Mouse (Mus musculus) heart, embryonic 16.5 days (tissue): ENCODE data around the gene Rab43. TPM values are rescaled to one million over a fixed set of nuclear protein-coding genes. Genes with fewer than 3 reads are reported as not detected.

Source experiments
- ATAC-seq: fragments of 200-750 bp; cut with Nextera tagmentation; replicated peaks from 2 replicates; pipeline ENCODE4 v1.8.0; 2017; ENCODE audit warnings: moderate number of reproducible peaks; ENCODE audit not compliant: insufficient read depth, low FRiP score; ENCODE audit errors: extremely low read depth
- H3K27ac ChIP-seq: fragments of 300-500 bp; sonication (generic); 2 replicates; pipeline ENCODE4 v1.5.1; 2014; ENCODE audit warnings: mild to moderate bottlenecking, low read length, control low read depth, moderate library complexity
- H3K27me3 ChIP-seq: fragments of 300-500 bp; sonication (generic); 2 replicates; pipeline ENCODE4 v1.6.1; 2014; ENCODE audit warnings: low read length, mixed read lengths; ENCODE audit not compliant: control insufficient read depth, insufficient read depth
- H3K36me3 ChIP-seq: fragments of 300-500 bp; sonication (generic); 2 replicates; pipeline ENCODE4 v1.6.1; 2014; ENCODE audit not compliant: control insufficient read depth, insufficient read depth
- H3K4me1 ChIP-seq: fragments of 300-500 bp; sonication (generic); 2 replicates; pipeline ENCODE4 v1.6.1; 2014; ENCODE audit warnings: low read length, mixed read lengths; ENCODE audit not compliant: control insufficient read depth, insufficient read depth
- H3K4me2 ChIP-seq: fragments of 300-500 bp; sonication (generic); 2 replicates; pipeline ENCODE4 v1.6.1; 2014; ENCODE audit warnings: low read depth, mild to moderate bottlenecking, control low read depth, low read length
- H3K4me3 ChIP-seq: fragments of 300-500 bp; sonication (generic); 2 replicates; pipeline ENCODE4 v1.5.1; 2014; ENCODE audit warnings: mild to moderate bottlenecking, control low read depth, low read length
- H3K9ac ChIP-seq: fragments of 300-500 bp; sonication (generic); 2 replicates; pipeline ENCODE4 v1.6.1; 2014; ENCODE audit warnings: low read length, control low read depth
- H3K9me3 ChIP-seq: fragments of 300-500 bp; sonication (generic); replicated peaks from 2 replicates; pipeline ENCODE4 v1.6.1; 2016; ENCODE audit warnings: low read length; ENCODE audit not compliant: control insufficient read depth
- WGBS: fragments of 180-500 bp; shearing (Covaris S2); extraction: QIAGEN DNeasy Blood & Tissue Kit; methylation state at CpG from one replicate; pipeline ENCODE4 v1.1.7; 2014; 5-methylcytosine and 5-hydroxymethylcytosine counted together
- polyA plus RNA-seq: library from polyadenylated mRNA; unstranded; fragments of >200 nt; fragmentation: Nextera tagmentation; extraction: Ambion mirVana; gene quantifications from 2 replicates; pipeline ENCODE4 v1.2.1, GENCODE M21; 2015

The Rab43 gene
- polyA plus RNA-seq, 1 experiment from 2014 or later, result 10.1 TPM

DNA sequence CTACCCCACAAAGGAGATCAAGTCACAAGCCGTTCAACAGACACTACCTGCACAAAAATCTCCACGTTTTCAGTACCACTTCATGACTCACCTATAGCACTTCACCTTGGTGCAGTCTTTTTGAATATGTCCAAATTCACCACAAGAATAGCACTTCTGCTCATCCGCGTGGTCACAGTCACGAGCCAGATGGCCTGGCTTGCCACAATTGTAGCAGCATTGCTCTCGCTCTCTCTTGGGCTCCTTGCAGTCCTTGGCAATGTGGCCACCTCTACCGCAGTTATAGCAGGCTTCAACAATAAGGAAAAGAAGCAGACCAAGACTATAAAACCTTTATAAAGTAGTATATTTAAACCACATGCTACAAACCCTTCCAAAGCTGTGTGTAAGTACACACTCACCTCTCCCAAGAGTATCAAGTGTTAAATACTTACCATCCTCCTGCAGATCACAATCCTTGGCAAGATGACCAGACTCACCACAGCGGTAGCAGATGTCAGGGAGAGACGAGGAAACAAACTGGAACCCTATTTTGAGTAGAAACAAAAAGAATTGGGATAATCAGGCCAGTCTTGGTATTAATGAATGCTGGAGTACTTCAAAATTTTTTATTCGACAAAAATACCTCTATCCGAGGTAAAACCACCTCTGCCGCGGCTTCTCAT, 33.2 kb upstream of the Rab43 start:
- ATAC-seq, result no peak
- peaks cover 40% of the 10 kb centered on the region for H3K36me3 ChIP-seq
- 91% methylated on average over 13 of the region's 13 CpGs for WGBS

DNA sequence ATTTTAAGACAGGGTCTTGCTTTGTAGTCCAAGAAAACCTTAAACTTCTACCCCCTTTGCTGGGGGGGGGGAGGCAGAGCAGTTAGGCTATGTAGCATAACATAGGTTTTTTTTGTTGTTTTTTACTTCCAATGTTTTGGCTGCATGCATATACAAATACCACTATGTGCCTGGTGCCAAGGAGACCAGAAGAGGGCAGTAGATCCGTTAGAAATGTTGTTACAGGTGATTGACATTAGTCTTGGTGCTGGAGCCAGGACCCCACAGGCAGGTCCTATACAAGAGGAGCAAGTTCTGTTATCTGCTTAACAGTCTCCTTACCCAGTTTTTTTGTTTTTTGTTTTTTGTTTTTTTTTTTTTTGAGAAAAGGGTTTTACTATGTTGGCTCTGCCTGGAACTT, 30.3 kb upstream of the Rab43 start:
- no peaks in the 10 kb centered on the region for H3K27me3 ChIP-seq
- H3K4me1 ChIP-seq, result peaks cover 16% of the 10 kb centered on the region
- ATAC-seq, result no peak
- 19% methylated on average over 1 of the region's 1 CpGs for WGBS
- H3K4me3 ChIP-seq, result no peak overlapping the region
- no peaks in the 10 kb centered on the region for H3K9me3 ChIP-seq
- no peak overlapping the region for H3K9ac ChIP-seq
- H3K36me3 ChIP-seq, result peaks cover 34% of the 10 kb centered on the region
- H3K27ac ChIP-seq, result no peak overlapping the region
- no peak overlapping the region for H3K4me2 ChIP-seq

More for the DNA sequence above, 33.2 kb upstream of the Rab43 start:
- Histone ChIP-seq H3K27ac (no peak overlapping the region), H3K4me1 (peaks cover 22% of the 10 kb centered on the region), H3K4me2 (no peak overlapping the region), H3K27me3 (no peaks in the 10 kb centered on the region), H3K9ac (no peak overlapping the region), H3K9me3 (no peaks in the 10 kb centered on the region), H3K4me3 (no peak overlapping the region)

DNA sequence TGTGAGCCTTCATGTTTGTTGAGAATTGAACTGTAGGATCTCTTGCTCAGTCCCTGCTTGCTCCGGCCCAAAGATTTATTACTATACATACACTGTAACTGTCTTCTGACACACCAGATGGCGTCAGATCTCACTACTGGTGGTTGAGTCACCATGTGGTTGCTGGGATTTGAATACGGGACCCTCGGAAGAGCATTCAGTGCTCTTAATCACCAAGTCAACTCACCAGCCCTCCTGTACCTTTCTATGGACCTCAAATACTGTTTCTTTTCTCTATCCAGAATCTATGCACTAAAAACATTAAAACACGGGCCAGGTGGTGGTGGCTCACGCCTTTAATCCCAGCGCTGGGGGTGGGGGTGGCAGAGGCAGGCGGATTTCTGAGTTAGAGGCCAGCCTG, 29.7 kb upstream of the Rab43 start:
- peaks cover 34% of the 10 kb centered on the region for H3K36me3 ChIP-seq
- no peak for ATAC-seq
- WGBS, result 79% methylated on average over 8 of the region's 8 CpGs

DNA sequence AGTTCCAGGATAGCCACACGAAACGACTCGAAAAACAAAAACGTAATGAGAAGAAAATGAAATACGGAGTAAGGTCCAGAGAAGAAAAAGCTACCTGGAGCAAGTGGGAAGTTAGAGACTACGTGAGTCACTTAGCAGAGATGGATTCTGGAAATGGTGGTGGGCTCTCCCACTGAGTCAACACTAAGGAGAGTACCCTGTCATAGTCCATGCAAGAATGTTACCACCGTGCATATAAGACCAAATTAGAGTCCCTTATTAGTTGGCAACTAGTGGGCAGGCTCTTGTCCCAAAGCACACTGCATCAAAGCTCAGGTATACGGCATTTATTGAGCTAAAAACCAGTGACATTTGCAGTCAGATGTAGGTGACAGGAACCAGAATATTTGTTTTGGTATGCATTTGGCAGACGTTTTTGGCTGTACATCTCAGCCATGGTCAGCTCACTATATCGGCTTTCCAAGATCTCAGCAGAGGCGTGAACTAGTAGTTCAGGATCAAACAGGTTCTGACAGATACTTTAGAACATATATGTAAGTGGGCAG, 27.9 kb upstream of the Rab43 start:
- 57% methylated on average over 11 of the region's 11 CpGs for WGBS
- H3K27me3 ChIP-seq, result no peaks in the 10 kb centered on the region
- no peak overlapping the region for H3K4me3 ChIP-seq
- no peaks in the 10 kb centered on the region for H3K9me3 ChIP-seq
- peak overlapping the region; percentile 91; the same call in 1 of the 2 replicates for H3K27ac ChIP-seq
- no peak overlapping the region for H3K4me2 ChIP-seq
- peaks cover 8% of the 10 kb centered on the region for H3K4me1 ChIP-seq
- peaks cover 27% of the 10 kb centered on the region for H3K36me3 ChIP-seq
- no peak for ATAC-seq
- H3K9ac ChIP-seq, result no peak overlapping the region

More for the DNA sequence above, 29.7 kb upstream of the Rab43 start:
- no peak overlapping the region for H3K27ac ChIP-seq
- no peaks in the 10 kb centered on the region for H3K27me3 ChIP-seq
- H3K4me1 ChIP-seq, result peaks cover 10% of the 10 kb centered on the region
- H3K4me2 ChIP-seq, result no peak overlapping the region
- H3K4me3 ChIP-seq, result no peak overlapping the region
- no peak overlapping the region for H3K9ac ChIP-seq
- no peaks in the 10 kb centered on the region for H3K9me3 ChIP-seq

DNA sequence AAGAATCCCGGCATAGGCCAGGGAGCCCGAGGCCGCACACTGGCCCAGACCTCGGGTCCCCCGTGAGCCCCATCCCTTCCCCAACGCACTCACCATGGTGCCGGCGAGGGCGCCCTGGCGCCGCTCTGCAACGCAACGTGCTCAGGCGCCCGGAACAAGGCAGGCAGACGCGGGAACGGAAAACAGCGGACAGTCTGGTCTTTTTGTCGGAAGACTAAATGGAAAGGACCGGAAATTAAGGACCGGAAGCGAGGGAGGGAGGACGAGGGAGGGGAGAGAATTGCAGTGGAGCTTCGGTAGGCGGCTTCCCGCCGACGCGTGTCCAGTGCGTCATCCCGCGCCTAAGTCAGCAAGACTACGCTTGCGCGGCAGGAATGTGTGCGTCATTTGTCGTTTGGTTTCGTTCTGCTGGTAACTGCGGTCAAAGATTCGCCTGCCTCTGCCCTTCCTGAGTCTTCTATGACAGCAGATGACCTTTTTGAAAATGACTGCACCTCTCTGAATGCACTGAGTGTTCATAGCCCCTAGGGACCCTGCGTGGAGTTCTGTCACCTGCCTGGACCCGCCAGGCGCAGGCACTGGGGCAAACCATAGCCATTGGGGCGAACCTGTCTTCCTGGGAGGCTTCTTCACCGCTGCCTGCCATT, 26.7 kb upstream of the Rab43 start, which contains the start of gene Isy1:
Gene Isy1, minus strand, starts transcription at position 248 of the 647 bp plus-strand sequence.
- Histone ChIP-seq H3K4me3 (peak within 1 kb of the TSS; percentile 81), H3K9me3 (no peaks in the 10 kb centered on the region), H3K9ac (peak within 1 kb of the TSS; percentile 83), H3K4me1 (peaks cover 8% of the 10 kb centered on the region), H3K4me2 (peak within 1 kb of the TSS; percentile 78), H3K36me3 (peaks cover 26% of the 10 kb centered on the region), H3K27me3 (no peaks in the 10 kb centered on the region), H3K27ac (peak within 1 kb of the TSS; percentile 91)
- WGBS, result under 1% methylated on average over 46 of the region's 46 CpGs
- ATAC-seq, result peak; percentile 97

DNA sequence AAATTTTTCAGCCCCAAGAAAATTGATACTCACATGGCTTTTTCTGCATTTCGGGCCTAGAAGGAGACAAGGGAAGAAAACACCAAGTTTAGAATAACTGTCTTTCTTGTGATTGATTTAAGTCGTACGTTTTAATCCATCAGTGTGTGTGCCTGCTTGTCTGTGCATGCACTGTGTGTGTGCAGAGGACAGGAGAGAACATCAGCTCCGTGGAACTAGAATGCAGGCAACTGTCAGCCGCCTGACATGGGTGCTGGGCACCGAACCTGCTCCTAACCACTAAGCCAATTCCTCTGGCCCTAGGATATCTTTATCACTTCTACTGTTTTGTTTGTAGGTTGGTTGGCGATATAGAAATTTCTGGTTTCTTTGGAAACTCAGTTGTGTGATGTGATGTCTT, 23.7 kb upstream of the Rab43 start, which contains the start of gene Gm45140:
Gene Gm45140, minus strand, starts transcription at position 101 of the 400 bp plus-strand sequence.
- WGBS, result 91% methylated on average over 7 of the region's 7 CpGs

DNA sequence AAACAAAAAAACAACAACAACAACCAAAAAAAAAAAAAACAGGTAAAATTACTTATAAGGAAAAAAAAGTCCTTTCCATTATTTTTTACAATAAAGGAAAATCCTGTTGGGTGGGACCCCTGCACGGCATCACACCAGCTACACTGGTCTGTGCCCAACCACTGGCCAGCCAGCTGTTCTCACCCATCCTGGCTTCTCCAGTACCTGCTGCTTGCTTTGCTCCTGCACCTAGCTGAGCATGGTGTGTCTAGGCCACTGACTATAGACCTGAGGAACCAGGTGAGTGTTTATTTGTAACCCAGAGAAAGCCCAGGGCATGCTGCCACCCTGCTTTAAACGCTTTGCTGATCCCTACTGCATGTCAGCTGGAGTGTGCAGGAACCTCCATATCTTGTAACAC, 8.4 kb upstream of the Rab43 start:
- Histone ChIP-seq H3K4me3 (no peak overlapping the region), H3K4me2 (no peak overlapping the region), H3K36me3 (peaks cover 63% of the 10 kb centered on the region), H3K9me3 (no peaks in the 10 kb centered on the region), H3K4me1 (no peaks in the 10 kb centered on the region), H3K27me3 (no peaks in the 10 kb centered on the region), H3K27ac (no peak overlapping the region), H3K9ac (no peak overlapping the region)
- no peak for ATAC-seq
- WGBS, result 90% methylated on average over 2 of the region's 2 CpGs

More for the DNA sequence above, 23.7 kb upstream of the Rab43 start, which contains the start of gene Gm45140:
- H3K4me2 ChIP-seq, result no peak within 1 kb of the TSS
- H3K4me1 ChIP-seq, result peaks cover 8% of the 10 kb centered on the region
- no peak within 1 kb of the TSS for H3K4me3 ChIP-seq
- H3K9me3 ChIP-seq, result no peaks in the 10 kb centered on the region
- peaks cover 13% of the 10 kb centered on the region for H3K36me3 ChIP-seq
- no peak within 1 kb of the TSS for H3K27ac ChIP-seq
- no peaks in the 10 kb centered on the region for H3K27me3 ChIP-seq
- no peak for ATAC-seq
- no peak within 1 kb of the TSS for H3K9ac ChIP-seq

DNA sequence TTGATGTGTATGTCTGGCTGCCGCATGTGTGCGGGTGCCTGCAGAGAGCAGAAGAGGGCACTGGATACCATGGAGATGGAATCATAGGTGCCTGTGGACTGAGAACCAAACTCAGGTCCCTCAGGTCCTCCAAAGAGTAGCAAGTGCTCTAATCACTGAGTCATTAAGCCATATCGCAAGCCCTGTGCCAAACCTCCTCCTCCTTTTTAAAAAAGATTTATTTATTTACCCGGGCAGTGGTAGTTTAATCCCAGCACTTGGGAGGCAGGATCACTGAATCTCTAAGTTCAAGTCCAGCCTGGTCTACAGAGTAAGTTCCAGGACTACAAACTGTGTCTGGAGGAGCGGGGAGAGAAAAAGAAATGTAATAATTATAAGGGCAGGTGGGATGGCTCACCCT, 2.5 kb upstream of the Rab43 start:
- H3K27ac ChIP-seq, result no peak overlapping the region
- H3K4me3 ChIP-seq, result no peak overlapping the region
- no peak overlapping the region for H3K4me2 ChIP-seq
- no peak overlapping the region for H3K9ac ChIP-seq
- WGBS, result 90% methylated on average over 5 of the region's 5 CpGs
- ATAC-seq, result no peak
- H3K36me3 ChIP-seq, result peaks cover 28% of the 10 kb centered on the region
- H3K4me1 ChIP-seq, result peaks cover 14% of the 10 kb centered on the region
- no peaks in the 10 kb centered on the region for H3K27me3 ChIP-seq
- no peaks in the 10 kb centered on the region for H3K9me3 ChIP-seq

DNA sequence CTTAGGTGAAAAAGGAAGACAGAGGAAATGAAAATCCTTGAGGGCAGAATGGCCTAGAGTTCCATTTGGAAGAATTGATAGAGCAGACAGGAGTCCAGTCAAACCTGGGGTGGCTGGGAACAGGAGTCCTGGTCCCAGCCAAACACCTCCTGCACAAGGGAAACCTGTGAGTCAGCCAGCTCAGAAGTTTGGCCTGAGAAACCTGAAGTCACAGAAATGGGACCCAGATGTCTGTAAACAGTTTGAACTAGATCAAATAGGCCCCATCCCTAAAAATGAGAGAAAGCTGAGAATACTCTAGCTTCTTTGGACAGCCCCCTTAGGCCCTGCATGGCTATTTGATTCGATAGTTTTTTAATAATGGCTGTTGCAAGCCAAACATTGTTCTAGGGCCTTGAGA, 692 bp upstream of the Rab43 start:
- Histone ChIP-seq H3K4me3 (peak overlapping the region; percentile 74), H3K9me3 (no peaks in the 10 kb centered on the region), H3K36me3 (peaks cover 14% of the 10 kb centered on the region; the same call in 1 of the 2 replicates), H3K27ac (0 out of 2 replicates have a peak overlapping the region, but pooled peaks have one; percentile 54), H3K4me1 (peaks cover 17% of the 10 kb centered on the region), H3K4me2 (peak overlapping the region; percentile 73), H3K9ac (no peak overlapping the region), H3K27me3 (no peaks in the 10 kb centered on the region)
- 83% methylated on average over 1 of the region's 1 CpGs for WGBS
- ATAC-seq, result no peak
